Mouse (Mus musculus): Measurements from ENCODE around the gene Frmd4b. TPM values are rescaled to one million over a fixed set of nuclear protein-coding genes. Genes with fewer than 3 reads are reported as not detected.
A peak's percentile ranks its signal among the peaks of the same experiment; 100 is the strongest.

The Frmd4b gene
- polyA plus RNA-seq, 1 experiment from 2014 or later: 15.8 TPM

- WGBS: 84% methylated on average over 5 of the region's 5 CpGs
- Histone ChIP-seq H3K9ac (replicated peaks; ENCODE audit: low read length) (no peak overlapping the region), H3K9me3 (replicated peaks; ENCODE audit: control insufficient read depth, low read length) (no peaks in the 10 kb centered on the region), H3K4me2 (ENCODE audit: low read depth, low read length) (no peak overlapping the region), H3K4me3 (ENCODE audit: low read depth, low read length) (no peak overlapping the region), H3K36me3 (replicated peaks; ENCODE audit: control insufficient read depth, insufficient read depth, low read depth, low read length) (no peaks in the 10 kb centered on the region), H3K27me3 (ENCODE audit: control insufficient read depth, insufficient read depth, low read length) (no peaks in the 10 kb centered on the region), H3K4me1 (ENCODE audit: control insufficient read depth, insufficient read depth, low read length) (no peaks in the 10 kb centered on the region), H3K27ac (replicated peaks; ENCODE audit: low read depth, low read length) (no peak overlapping the region)
- ATAC-seq (replicated peaks; ENCODE audit: insufficient number of reproducible peaks, low FRiP score, low TSS enrichment, low read depth) (no peak), DNase-seq (ENCODE audit: low spot score) (no peak)
These were observed 112.7 kb downstream of the Frmd4b start for GRCm38 (mm10) chr6:97504673-97505072.

GRCm38 (mm10) chr6:97501000-97501399 is 116.3 kb downstream of the Frmd4b start:
- H3K36me3 ChIP-seq (replicated peaks; ENCODE audit: control insufficient read depth, insufficient read depth, low read depth, low read length): no peaks in the 10 kb centered on the region
- 90% methylated on average over 7 of the region's 7 CpGs for WGBS
- no peak overlapping the region for H3K4me3 ChIP-seq (ENCODE audit: low read depth, low read length)
- H3K27me3 ChIP-seq (ENCODE audit: control insufficient read depth, insufficient read depth, low read length): no peaks in the 10 kb centered on the region
- H3K4me1 ChIP-seq (ENCODE audit: control insufficient read depth, insufficient read depth, low read length): no peaks in the 10 kb centered on the region
- no peak overlapping the region for H3K27ac ChIP-seq (replicated peaks; ENCODE audit: low read depth, low read length)
- H3K9ac ChIP-seq (replicated peaks; ENCODE audit: low read length): no peak overlapping the region
- DNase-seq (ENCODE audit: low spot score) (no peak), ATAC-seq (replicated peaks; ENCODE audit: insufficient number of reproducible peaks, low FRiP score, low TSS enrichment, low read depth) (no peak)
- no peaks in the 10 kb centered on the region for H3K9me3 ChIP-seq (replicated peaks; ENCODE audit: control insufficient read depth, low read length)
- H3K4me2 ChIP-seq (ENCODE audit: low read depth, low read length): no peak overlapping the region

- no peak for ATAC-seq (replicated peaks; ENCODE audit: insufficient number of reproducible peaks, low FRiP score, low TSS enrichment, low read depth)
- no peak overlapping the region for H3K4me3 ChIP-seq (ENCODE audit: low read depth, low read length)
- no peaks in the 10 kb centered on the region for H3K4me1 ChIP-seq (ENCODE audit: control insufficient read depth, insufficient read depth, low read length)
- no peak overlapping the region for H3K27ac ChIP-seq (replicated peaks; ENCODE audit: low read depth, low read length)
- no peaks in the 10 kb centered on the region for H3K9me3 ChIP-seq (replicated peaks; ENCODE audit: control insufficient read depth, low read length)
- H3K27me3 ChIP-seq (ENCODE audit: control insufficient read depth, insufficient read depth, low read length): no peaks in the 10 kb centered on the region
- 87% methylated on average over 6 of the region's 6 CpGs for WGBS
- DNase-seq (ENCODE audit: low spot score): no peak
- no peak overlapping the region for H3K9ac ChIP-seq (replicated peaks; ENCODE audit: low read length)
- H3K36me3 ChIP-seq (replicated peaks; ENCODE audit: control insufficient read depth, insufficient read depth, low read depth, low read length): no peaks in the 10 kb centered on the region
- no peak overlapping the region for H3K4me2 ChIP-seq (ENCODE audit: low read depth, low read length)
These were observed 117.1 kb downstream of the Frmd4b start for GRCm38 (mm10) chr6:97500246-97500645.

DNA sequence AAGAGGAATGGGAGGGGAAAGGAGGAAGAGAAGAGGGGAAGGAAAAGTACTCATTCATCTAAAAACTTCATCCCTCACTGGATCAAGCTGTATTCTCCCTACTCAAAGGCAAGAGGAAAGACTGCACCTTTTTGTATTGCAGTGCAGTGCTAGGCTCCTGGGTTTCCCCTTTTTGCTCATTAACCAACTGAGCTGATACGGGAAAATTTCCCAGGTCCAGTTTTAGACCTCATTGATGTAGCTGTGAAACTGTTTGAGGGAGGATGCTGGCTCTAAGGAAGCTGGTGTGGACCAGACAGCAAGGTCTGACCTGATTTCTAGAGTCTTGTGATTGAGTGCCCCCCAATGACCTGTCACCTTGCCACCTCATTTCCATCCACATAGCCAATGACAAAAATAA is 121.3 kb downstream of the Frmd4b start:
- Histone ChIP-seq H3K9me3 (replicated peaks; ENCODE audit: control insufficient read depth, low read length) (no peaks in the 10 kb centered on the region), H3K4me2 (ENCODE audit: low read depth, low read length) (no peak overlapping the region), H3K27me3 (ENCODE audit: control insufficient read depth, insufficient read depth, low read length) (no peaks in the 10 kb centered on the region), H3K4me3 (ENCODE audit: low read depth, low read length) (no peak overlapping the region), H3K36me3 (replicated peaks; ENCODE audit: control insufficient read depth, insufficient read depth, low read depth, low read length) (no peaks in the 10 kb centered on the region), H3K27ac (replicated peaks; ENCODE audit: low read depth, low read length) (no peak overlapping the region), H3K9ac (replicated peaks; ENCODE audit: low read length) (no peak overlapping the region), H3K4me1 (ENCODE audit: control insufficient read depth, insufficient read depth, low read length) (no peaks in the 10 kb centered on the region)
- WGBS: 82% methylated on average over 1 of the region's 1 CpGs
- no peak for DNase-seq (ENCODE audit: low spot score)
- no peak for ATAC-seq (replicated peaks; ENCODE audit: insufficient number of reproducible peaks, low FRiP score, low TSS enrichment, low read depth)

DNA sequence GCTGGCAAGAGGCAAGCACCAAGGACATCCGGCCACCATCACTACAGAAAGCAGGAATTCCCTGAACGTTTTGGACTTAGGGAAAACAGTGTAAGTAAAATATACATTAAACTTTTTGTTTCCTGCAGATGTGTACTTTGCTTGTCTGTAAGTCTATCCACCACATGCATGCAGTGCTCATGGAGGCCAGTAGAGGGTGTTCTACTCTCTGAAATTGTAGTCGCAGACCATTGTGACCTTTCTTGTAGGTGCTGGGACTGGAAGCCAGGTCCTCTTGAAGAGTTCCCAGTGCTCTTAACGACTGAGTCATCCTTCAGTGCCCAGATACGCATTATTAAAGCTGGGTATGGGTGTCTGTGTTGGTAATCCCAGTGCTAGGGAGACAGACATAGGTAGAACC is 126.3 kb downstream of the Frmd4b start:
- H3K9ac ChIP-seq (replicated peaks; ENCODE audit: low read length): no peak overlapping the region
- H3K4me2 ChIP-seq (ENCODE audit: low read depth, low read length): no peak overlapping the region
- H3K9me3 ChIP-seq (replicated peaks; ENCODE audit: control insufficient read depth, low read length): no peaks in the 10 kb centered on the region
- ATAC-seq (replicated peaks; ENCODE audit: insufficient number of reproducible peaks, low FRiP score, low TSS enrichment, low read depth): no peak
- 80% methylated on average over 5 of the region's 5 CpGs for WGBS
- no peak overlapping the region for H3K27ac ChIP-seq (replicated peaks; ENCODE audit: low read depth, low read length)
- no peak for DNase-seq (ENCODE audit: low spot score)
- peaks cover 3% of the 10 kb centered on the region for H3K4me1 ChIP-seq (ENCODE audit: control insufficient read depth, insufficient read depth, low read length)
- no peaks in the 10 kb centered on the region for H3K36me3 ChIP-seq (replicated peaks; ENCODE audit: control insufficient read depth, insufficient read depth, low read depth, low read length)
- no peaks in the 10 kb centered on the region; the same call in 1 of the 2 replicates for H3K27me3 ChIP-seq (ENCODE audit: control insufficient read depth, insufficient read depth, low read length)
- no peak overlapping the region for H3K4me3 ChIP-seq (ENCODE audit: low read depth, low read length)

GRCm38 (mm10) chr6:97488821-97489220 is 128.5 kb downstream of the Frmd4b start:
- 25% methylated on average over 7 of the region's 7 CpGs for WGBS
- H3K4me3 ChIP-seq (ENCODE audit: low read depth, low read length): no peak overlapping the region
- peak overlapping the region; percentile 21; the same call in 1 of the 2 replicates for H3K4me2 ChIP-seq (ENCODE audit: low read depth, low read length)
- no peak for ATAC-seq (replicated peaks; ENCODE audit: insufficient number of reproducible peaks, low FRiP score, low TSS enrichment, low read depth)
- H3K27ac ChIP-seq (replicated peaks; ENCODE audit: low read depth, low read length): no peak overlapping the region
- H3K4me1 ChIP-seq (ENCODE audit: control insufficient read depth, insufficient read depth, low read length): peaks cover 3% of the 10 kb centered on the region
- H3K9ac ChIP-seq (replicated peaks; ENCODE audit: low read length): no peak overlapping the region
- peak; percentile 47 for DNase-seq (ENCODE audit: low spot score)
- no peaks in the 10 kb centered on the region for H3K9me3 ChIP-seq (replicated peaks; ENCODE audit: control insufficient read depth, low read length)
- H3K36me3 ChIP-seq (replicated peaks; ENCODE audit: control insufficient read depth, insufficient read depth, low read depth, low read length): no peaks in the 10 kb centered on the region
- no peaks in the 10 kb centered on the region; the same call in 1 of the 2 replicates for H3K27me3 ChIP-seq (ENCODE audit: control insufficient read depth, insufficient read depth, low read length)

DNA sequence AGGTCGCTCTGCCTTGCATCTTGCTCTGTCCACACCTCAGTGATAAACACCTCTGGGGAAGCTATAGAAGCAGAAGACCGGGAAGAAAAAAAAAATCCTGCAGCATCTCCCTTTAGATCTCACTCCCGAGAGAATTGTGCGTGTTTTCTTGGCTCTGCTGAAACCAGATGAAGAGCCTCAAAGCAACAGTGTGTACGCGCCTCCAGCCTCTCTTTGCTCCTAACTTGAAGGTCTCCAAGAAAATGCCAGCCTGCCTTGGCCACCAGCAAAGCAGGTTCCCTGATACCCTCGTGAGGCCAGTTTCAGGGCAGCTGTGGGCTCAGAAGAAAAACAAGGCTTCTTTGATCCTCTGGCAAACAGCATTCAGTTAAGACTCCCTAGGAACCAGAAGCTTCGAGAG is 129.1 kb downstream of the Frmd4b start:
- no peak overlapping the region for H3K9ac ChIP-seq (replicated peaks; ENCODE audit: low read length)
- no peaks in the 10 kb centered on the region for H3K9me3 ChIP-seq (replicated peaks; ENCODE audit: control insufficient read depth, low read length)

GRCm38 (mm10) chr6:97487535-97488081 is 129.7 kb downstream of the Frmd4b start:
- ATAC-seq (replicated peaks; ENCODE audit: insufficient number of reproducible peaks, low FRiP score, low TSS enrichment, low read depth) (0 out of 2 replicates have a peak, but pooled peaks have one; percentile 39), DNase-seq (ENCODE audit: low spot score) (peak; percentile 45)
- H3K27me3 ChIP-seq (ENCODE audit: control insufficient read depth, insufficient read depth, low read length): no peaks in the 10 kb centered on the region; the same call in 1 of the 2 replicates
- peak overlapping the region; percentile 95 for H3K4me2 ChIP-seq (ENCODE audit: low read depth, low read length)
- no peaks in the 10 kb centered on the region for H3K36me3 ChIP-seq (replicated peaks; ENCODE audit: control insufficient read depth, insufficient read depth, low read depth, low read length)
- H3K4me3 ChIP-seq (ENCODE audit: low read depth, low read length): peak overlapping the region; percentile 43
- under 1% methylated on average over 35 of the region's 40 CpGs for WGBS
- H3K27ac ChIP-seq (replicated peaks; ENCODE audit: low read depth, low read length): no peak overlapping the region
- H3K9ac ChIP-seq (replicated peaks; ENCODE audit: low read length): peak overlapping the region; percentile 53
- peaks cover 3% of the 10 kb centered on the region for H3K4me1 ChIP-seq (ENCODE audit: control insufficient read depth, insufficient read depth, low read length)
- no peaks in the 10 kb centered on the region for H3K9me3 ChIP-seq (replicated peaks; ENCODE audit: control insufficient read depth, low read length)

More for the DNA sequence above, 129.1 kb downstream of the Frmd4b start:
- Histone ChIP-seq H3K36me3 (replicated peaks; ENCODE audit: control insufficient read depth, insufficient read depth, low read depth, low read length) (no peaks in the 10 kb centered on the region), H3K4me1 (ENCODE audit: control insufficient read depth, insufficient read depth, low read length) (peaks cover 3% of the 10 kb centered on the region), H3K4me2 (ENCODE audit: low read depth, low read length) (peak overlapping the region; percentile 21; the same call in 1 of the 2 replicates), H3K27ac (replicated peaks; ENCODE audit: low read depth, low read length) (no peak overlapping the region), H3K4me3 (ENCODE audit: low read depth, low read length) (no peak overlapping the region), H3K27me3 (ENCODE audit: control insufficient read depth, insufficient read depth, low read length) (no peaks in the 10 kb centered on the region; the same call in 1 of the 2 replicates)
- WGBS: 18% methylated on average over 8 of the region's 8 CpGs
- no peak for ATAC-seq (replicated peaks; ENCODE audit: insufficient number of reproducible peaks, low FRiP score, low TSS enrichment, low read depth)
- DNase-seq (ENCODE audit: low spot score): no peak

All from embryonic facial prominence, embryonic 11.5 days (tissue).